Mouse (Mus musculus) myocyte (in vitro differentiated cells): Measurements from ENCODE around the gene Med7. TPM values are rescaled to one million over a fixed set of nuclear protein-coding genes. Genes with fewer than 3 reads are reported as not detected.
"Not testable (repeated sequence)": the region's sequence is repeated elsewhere in the genome, so short reads cannot be mapped to it uniquely, and the experiment has no call there.

Experiments
- H3K27me3 ChIP-seq: one replicate; pipeline ENCODE4 v1.6.1; 2011; ENCODE audit not compliant: control insufficient read depth, insufficient read depth, insufficient read length
- H3K36me3 ChIP-seq: one replicate; pipeline ENCODE4 v1.6.1; 2011; ENCODE audit not compliant: control insufficient read depth, insufficient read depth
- H3K4me2 ChIP-seq: one replicate; pipeline ENCODE4 v1.6.1; 2011; ENCODE audit warnings: low read depth, control low read depth
- H3K4me3 ChIP-seq: one replicate; pipeline ENCODE4 v1.5.1; 2011; ENCODE audit warnings: mild to moderate bottlenecking, control low read depth, moderate library complexity
- H3K79me2 ChIP-seq: one replicate; pipeline ENCODE4 v1.6.1; 2011; ENCODE audit not compliant: control insufficient read depth, insufficient read depth
- H3ac ChIP-seq: one replicate; pipeline ENCODE4 v1.6.1; 2011; ENCODE audit not compliant: control insufficient read depth, insufficient read length
- CEBPB ChIP-seq: IDR thresholded peaks from 2 replicates; pipeline ENCODE4 v1.6.1; 2011; ENCODE audit warnings: mild to moderate bottlenecking, moderate library complexity; ENCODE audit not compliant: poor library complexity, insufficient read depth, severe bottlenecking
- E2F4 ChIP-seq: IDR thresholded peaks from one replicate; pipeline ENCODE4 v1.6.1; 2011; ENCODE audit warnings: mild to moderate bottlenecking, control low read depth, moderate library complexity; ENCODE audit not compliant: insufficient read depth
- MAX ChIP-seq: IDR thresholded peaks from one replicate; pipeline ENCODE4 v1.6.1; 2011; ENCODE audit warnings: low read depth, mild to moderate bottlenecking, control low read depth
- MYOD1 ChIP-seq, 3 experiments: IDR thresholded peaks; one replicate each; pipeline ENCODE4 v1.6.1; 2011; ENCODE audit warnings: control low read depth in 2 of 3, low read depth in 2 of 3, mild to moderate bottlenecking in 2 of 3, moderate library complexity in 1 of 3; ENCODE audit not compliant: insufficient read length in 2 of 3, control insufficient read depth in 1 of 3
- MYOG ChIP-seq, 3 experiments: IDR thresholded peaks; one replicate each; pipeline ENCODE4 v1.6.1; 2011; ENCODE audit warnings: control low read depth in 2 of 3, low read depth in 2 of 3, mild to moderate bottlenecking in 2 of 3; ENCODE audit not compliant: insufficient read length in 2 of 3, control insufficient read depth in 1 of 3, insufficient read depth in 1 of 3
- POLR2A ChIP-seq: IDR thresholded peaks from one replicate; pipeline ENCODE4 v1.6.1; 2011; ENCODE audit warnings: low read depth, mild to moderate bottlenecking, control low read depth, moderate library complexity; ENCODE audit not compliant: insufficient read length
- POLR2AphosphoS2 ChIP-seq: IDR thresholded peaks from one replicate; pipeline ENCODE4 v1.6.1; 2011; ENCODE audit warnings: low read depth, control low read depth; ENCODE audit not compliant: insufficient read length
- REST ChIP-seq: IDR thresholded peaks from one replicate; pipeline ENCODE4 v1.6.1; 2011; ENCODE audit warnings: mild to moderate bottlenecking, control low read depth, moderate library complexity; ENCODE audit not compliant: insufficient read depth, insufficient read length
- SRF ChIP-seq: IDR thresholded peaks from one replicate; pipeline ENCODE4 v1.6.1; 2011; ENCODE audit warnings: low read depth; ENCODE audit not compliant: control insufficient read depth, insufficient read length
- TCF12 ChIP-seq: IDR thresholded peaks from one replicate; pipeline ENCODE4 v1.6.1; 2011; ENCODE audit warnings: mild to moderate bottlenecking, control low read depth; ENCODE audit not compliant: poor library complexity, insufficient read depth, severe bottlenecking
- TCF3 ChIP-seq: IDR thresholded peaks from one replicate; pipeline ENCODE4 v1.6.1; 2011; ENCODE audit warnings: low read depth, control low read depth; ENCODE audit not compliant: insufficient read length
- USF1 ChIP-seq: IDR thresholded peaks from one replicate; pipeline ENCODE4 v1.6.1; 2011; ENCODE audit warnings: low read depth, mild to moderate bottlenecking, control low read depth, moderate library complexity
- polyA plus RNA-seq: library from polyadenylated mRNA; unstranded; fragments of >200 nt; fragmentation: generic; extraction: Trizol; gene quantifications from one replicate; pipeline ENCODE4 v1.2.1, GENCODE M21; 2012; ENCODE audit warnings: missing spikeins

Gene Med7
- polyA plus RNA-seq, 1 experiment: 33.1 TPM

- Histone ChIP-seq H3K79me2 (no peaks in the 10 kb centered on the region), H3K36me3 (no peaks in the 10 kb centered on the region), H3ac (no peak overlapping the region), H3K4me2 (no peak overlapping the region), H3K4me3 (no peak overlapping the region), H3K27me3 (no peaks in the 10 kb centered on the region)
- no peak for TF ChIP-seq TCF3
- no peak for TF ChIP-seq POLR2A
- no peak for TF ChIP-seq TCF12
- no peak for TF ChIP-seq MAX
- no peak for TF ChIP-seq MYOG (IDR thresholded peaks at IDR 0.05; ENCODE audit: control insufficient read depth in 1 of 3, insufficient read depth in 1 of 3, insufficient read length in 2 of 3, low read depth in 2 of 3)
- TF ChIP-seq REST: no peak
- no peak for TF ChIP-seq POLR2AphosphoS2
- no peak for TF ChIP-seq MYOD1 (IDR thresholded peaks at IDR 0.05; ENCODE audit: control insufficient read depth in 1 of 3, insufficient read length in 2 of 3, low read depth in 2 of 3)
- no peak for TF ChIP-seq SRF
- TF ChIP-seq CEBPB: no peak
- no peak for TF ChIP-seq E2F4
- no peak for TF ChIP-seq USF1
Observed at GRCm38 (mm10) chr11:46421086-46421888, 15.4 kb upstream of the Med7 start.

- not testable (repeated sequence) for H3ac ChIP-seq, H3K4me3 ChIP-seq, H3K36me3 ChIP-seq, H3K27me3 ChIP-seq, H3K79me2 ChIP-seq, H3K4me2 ChIP-seq
Observed at GRCm38 (mm10) chr11:46428131-46428530, 8.6 kb upstream of the Med7 start.

- no peak overlapping the region for H3K4me3 ChIP-seq
- H3K79me2 ChIP-seq: no peaks in the 10 kb centered on the region
- H3K36me3 ChIP-seq: no peaks in the 10 kb centered on the region
- no peak for TF ChIP-seq MYOD1 (IDR thresholded peaks at IDR 0.05; ENCODE audit: control insufficient read depth in 1 of 3, insufficient read length in 2 of 3, low read depth in 2 of 3)
- TF ChIP-seq TCF12: no peak
- TF ChIP-seq TCF3: no peak
- TF ChIP-seq MAX: no peak
- TF ChIP-seq CEBPB: no peak
- no peak for TF ChIP-seq USF1
- no peak for TF ChIP-seq POLR2A
- no peak for TF ChIP-seq REST
- no peak for TF ChIP-seq SRF
- no peak for TF ChIP-seq POLR2AphosphoS2
- no peak for TF ChIP-seq E2F4
- no peak for TF ChIP-seq MYOG (IDR thresholded peaks at IDR 0.05; ENCODE audit: control insufficient read depth in 1 of 3, insufficient read depth in 1 of 3, insufficient read length in 2 of 3, low read depth in 2 of 3)
- no peak overlapping the region for H3K4me2 ChIP-seq
- no peak overlapping the region for H3ac ChIP-seq
- H3K27me3 ChIP-seq: no peaks in the 10 kb centered on the region
Observed at GRCm38 (mm10) chr11:46430123-46430522, 6.6 kb upstream of the Med7 start.

GRCm38 (mm10) chr11:46431129-46431528 lies 5.6 kb upstream of the Med7 start:
- no peak overlapping the region for H3K4me3 ChIP-seq
- H3K36me3 ChIP-seq: no peaks in the 10 kb centered on the region
- no peak for TF ChIP-seq TCF12
- no peak for TF ChIP-seq POLR2AphosphoS2
- no peak for TF ChIP-seq SRF
- TF ChIP-seq E2F4: no peak
- TF ChIP-seq REST: no peak
- TF ChIP-seq USF1: no peak
- TF ChIP-seq CEBPB: no peak
- no peak for TF ChIP-seq MYOG (IDR thresholded peaks at IDR 0.05; ENCODE audit: control insufficient read depth in 1 of 3, insufficient read depth in 1 of 3, insufficient read length in 2 of 3, low read depth in 2 of 3)
- TF ChIP-seq MAX: no peak
- TF ChIP-seq POLR2A: no peak
- TF ChIP-seq TCF3: no peak
- TF ChIP-seq MYOD1 (IDR thresholded peaks at IDR 0.05; ENCODE audit: control insufficient read depth in 1 of 3, insufficient read length in 2 of 3, low read depth in 2 of 3): no peak
- no peaks in the 10 kb centered on the region for H3K27me3 ChIP-seq
- H3K79me2 ChIP-seq: no peaks in the 10 kb centered on the region
- H3K4me2 ChIP-seq: no peak overlapping the region
- H3ac ChIP-seq: no peak overlapping the region

GRCm38 (mm10) chr11:46435363-46435762 lies 1.4 kb upstream of the Med7 start:
- H3ac ChIP-seq: no peak overlapping the region
- TF ChIP-seq TCF3 (no peak), TCF12 (no peak), CEBPB (no peak), MAX (no peak), MYOD1 (IDR thresholded peaks at IDR 0.05; ENCODE audit: control insufficient read depth in 1 of 3, insufficient read length in 2 of 3, low read depth in 2 of 3) (no peak), USF1 (no peak), SRF (no peak), MYOG (IDR thresholded peaks at IDR 0.05; ENCODE audit: control insufficient read depth in 1 of 3, insufficient read depth in 1 of 3, insufficient read length in 2 of 3, low read depth in 2 of 3) (no peak), E2F4 (no peak)

More at GRCm38 (mm10) chr11:46435363-46435762, 1.4 kb upstream of the Med7 start:
- no peak overlapping the region for H3K4me2 ChIP-seq
- H3K36me3 ChIP-seq: peaks cover 7% of the 10 kb centered on the region
- H3K79me2 ChIP-seq: peaks cover 26% of the 10 kb centered on the region
- H3K4me3 ChIP-seq: no peak overlapping the region
- H3K27me3 ChIP-seq: no peaks in the 10 kb centered on the region
